Mouse (Mus musculus) kidney, postnatal 0 days (tissue): ENCODE results near the gene Cdkn2aipnl. TPM values are rescaled to one million over a fixed set of nuclear protein-coding genes. Genes with fewer than 3 reads are reported as not detected.

ENCODE experiments used
- ATAC-seq: fragments of 200-750 bp; cut with Nextera tagmentation; replicated peaks from 2 replicates; pipeline ENCODE4 v1.8.0; 2017; ENCODE audit warnings: low read depth, moderate number of reproducible peaks, moderate TSS enrichment, moderate library complexity; ENCODE audit not compliant: low FRiP score
- DNase-seq: peaks from one replicate; pipeline ENCODE4 v3.0.0-alpha.2; 2016; ENCODE audit warnings: low spot score
- H3K27ac ChIP-seq: fragments of 300-500 bp; sonication (generic); 2 replicates; pipeline ENCODE4 v1.5.1; 2014; ENCODE audit warnings: mild to moderate bottlenecking
- H3K27me3 ChIP-seq: fragments of 300-500 bp; sonication (generic); 2 replicates; pipeline ENCODE4 v1.6.1; 2014; ENCODE audit warnings: low read length, mixed read lengths; ENCODE audit not compliant: insufficient read depth
- H3K36me3 ChIP-seq: fragments of 300-500 bp; sonication (generic); 2 replicates; pipeline ENCODE4 v1.6.1; 2014; ENCODE audit warnings: low read length, mixed read lengths; ENCODE audit not compliant: insufficient read depth
- H3K4me1 ChIP-seq: fragments of 300-500 bp; sonication (generic); replicated peaks from 2 replicates; pipeline ENCODE4 v1.6.1; 2014; ENCODE audit warnings: antibody characterized with exemption, low read length, mixed read lengths; ENCODE audit not compliant: insufficient read depth
- H3K4me2 ChIP-seq: fragments of 300-500 bp; sonication (generic); 2 replicates; pipeline ENCODE4 v1.6.1; 2014; ENCODE audit warnings: mild to moderate bottlenecking, low read length, moderate library complexity, mixed read lengths
- H3K4me3 ChIP-seq: fragments of 300-500 bp; sonication (generic); replicated peaks from 2 replicates; pipeline ENCODE4 v1.5.1; 2014; ENCODE audit warnings: low read depth, low read length
- H3K9ac ChIP-seq: fragments of 300-500 bp; sonication (generic); 2 replicates; pipeline ENCODE4 v1.6.1; 2014; ENCODE audit warnings: low read depth, low read length
- H3K9me3 ChIP-seq: fragments of 300-500 bp; sonication (generic); replicated peaks from 2 replicates; pipeline ENCODE4 v1.6.1; 2016; ENCODE audit warnings: low read length, inconsistent platforms, mixed read lengths
- CTCF ChIP-seq: IDR thresholded peaks from 2 replicates; pipeline ENCODE4 v1.5.1; 2016; ENCODE audit warnings: antibody characterized with exemption, low read depth, mild to moderate bottlenecking, moderate library complexity
- WGBS: fragments of 180-500 bp; shearing (Covaris S2); extraction: QIAGEN DNeasy Blood & Tissue Kit; methylation state at CpG from one replicate; pipeline ENCODE4 v1.1.7; 2014; 5-methylcytosine and 5-hydroxymethylcytosine counted together
- polyA plus RNA-seq: library from polyadenylated mRNA; unstranded; fragments of >200 nt; fragmentation: Nextera tagmentation; extraction: Ambion mirVana; gene quantifications from 2 replicates; pipeline ENCODE4 v1.2.1, GENCODE M21; 2015

The Cdkn2aipnl gene
- polyA plus RNA-seq, 1 experiment from 2014 or later = 70.8 TPM

- H3K9me3 ChIP-seq = no peaks in the 10 kb centered on the region
- no peak overlapping the region for H3K4me3 ChIP-seq
- H3K4me2 ChIP-seq = no peak overlapping the region
- no peak for DNase-seq
- H3K27ac ChIP-seq = no peak overlapping the region
- no peak overlapping the region for H3K9ac ChIP-seq
- no peak for TF ChIP-seq CTCF
- no peak for ATAC-seq
- WGBS = 81% methylated on average over 5 of the region's 5 CpGs
- H3K27me3 ChIP-seq = no peaks in the 10 kb centered on the region
- no peaks in the 10 kb centered on the region for H3K4me1 ChIP-seq
- H3K36me3 ChIP-seq = peaks cover 9% of the 10 kb centered on the region; the same call in 1 of the 2 replicates
Measured at GRCm38 (mm10) chr11:51966651-51967050, 810 bp upstream of the Cdkn2aipnl start.

- no peak overlapping the region for H3K27ac ChIP-seq
- WGBS = 92% methylated on average over 9 of the region's 9 CpGs
- no peak for DNase-seq
Measured at GRCm38 (mm10) chr11:51968896-51969295, 1.4 kb downstream of the Cdkn2aipnl start.

DNA sequence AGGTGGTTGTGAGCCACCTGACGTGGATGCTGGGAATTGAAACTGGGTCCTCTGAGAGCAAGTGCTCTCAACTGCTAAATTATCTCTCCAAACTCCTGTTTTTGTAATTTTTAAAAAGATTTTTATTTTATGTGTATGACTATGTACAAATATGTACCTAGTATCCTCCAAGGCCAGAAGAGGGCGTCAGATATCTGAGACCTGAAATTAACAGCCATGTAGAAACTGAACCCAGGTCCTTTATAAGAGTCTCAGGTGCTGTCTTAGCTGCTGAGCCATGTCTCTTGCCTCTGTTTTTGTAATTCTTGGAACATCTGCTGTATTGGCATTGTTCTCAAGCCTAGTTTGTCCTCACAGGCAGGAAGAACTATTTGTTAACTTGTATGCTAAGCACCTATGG, 2.0 kb downstream of the Cdkn2aipnl start:
- TF ChIP-seq CTCF = peak; percentile 19; the same call in 1 of the 2 replicates
- no peak overlapping the region for H3K27ac ChIP-seq
- H3K4me1 ChIP-seq = no peaks in the 10 kb centered on the region
- ATAC-seq (no peak), DNase-seq (no peak)
- no peak overlapping the region for H3K9ac ChIP-seq
- H3K36me3 ChIP-seq = peaks cover 21% of the 10 kb centered on the region
- H3K9me3 ChIP-seq = no peaks in the 10 kb centered on the region
- H3K27me3 ChIP-seq = no peaks in the 10 kb centered on the region
- no peak overlapping the region for H3K4me3 ChIP-seq
- WGBS = 91% methylated on average over 2 of the region's 2 CpGs
- no peak overlapping the region for H3K4me2 ChIP-seq

More at GRCm38 (mm10) chr11:51968896-51969295, 1.4 kb downstream of the Cdkn2aipnl start:
- Histone ChIP-seq H3K36me3 (peaks cover 19% of the 10 kb centered on the region; the same call in 1 of the 2 replicates), H3K4me1 (no peaks in the 10 kb centered on the region), H3K27me3 (no peaks in the 10 kb centered on the region), H3K4me2 (no peak overlapping the region), H3K4me3 (no peak overlapping the region), H3K9me3 (no peaks in the 10 kb centered on the region), H3K9ac (no peak overlapping the region)
- no peak for TF ChIP-seq CTCF
- ATAC-seq = no peak

GRCm38 (mm10) chr11:51971644-51972043, 4.2 kb downstream of the Cdkn2aipnl start:
- no peak for DNase-seq
- TF ChIP-seq CTCF = no peak
- H3K27ac ChIP-seq = no peak overlapping the region
- H3K4me1 ChIP-seq = no peaks in the 10 kb centered on the region
- H3K9ac ChIP-seq = no peak overlapping the region
- H3K9me3 ChIP-seq = no peaks in the 10 kb centered on the region
- peaks cover 23% of the 10 kb centered on the region for H3K36me3 ChIP-seq
- WGBS = 93% methylated on average over 6 of the region's 6 CpGs
- H3K27me3 ChIP-seq = no peaks in the 10 kb centered on the region
- no peak overlapping the region for H3K4me3 ChIP-seq
- no peak for ATAC-seq
- no peak overlapping the region for H3K4me2 ChIP-seq

- Histone ChIP-seq H3K9ac (peak overlapping the region; percentile 89), H3K4me3 (peak overlapping the region; percentile 95), H3K4me2 (peak overlapping the region; percentile 56), H3K4me1 (peaks cover 6% of the 10 kb centered on the region; the same call in 1 of the 2 replicates), H3K27me3 (no peaks in the 10 kb centered on the region), H3K36me3 (peaks cover 20% of the 10 kb centered on the region; the same call in 1 of the 2 replicates), H3K27ac (peak overlapping the region; percentile 97), H3K9me3 (no peaks in the 10 kb centered on the region)
- 0 out of 2 replicates have a peak, but pooled peaks have one; percentile 3 for TF ChIP-seq CTCF
- WGBS = 0% methylated on average over 29 of the region's 29 CpGs
- ATAC-seq (peak; percentile 26), DNase-seq (peak; percentile 77)
Measured at GRCm38 (mm10) chr11:51999611-52000289, 32.3 kb downstream of the Cdkn2aipnl start.

GRCm38 (mm10) chr11:52000290-52000962, 33.0 kb downstream of the Cdkn2aipnl start, which contains the start of gene Ube2b:
Gene Ube2b, minus strand, starts transcription at chr11:52000762.
- H3K36me3 ChIP-seq = peaks cover 17% of the 10 kb centered on the region; the same call in 1 of the 2 replicates
- H3K4me2 ChIP-seq = peak within 1 kb of the TSS; percentile 56
- H3K9me3 ChIP-seq = no peaks in the 10 kb centered on the region
- under 1% methylated on average over 50 of the region's 63 CpGs for WGBS
- peak within 1 kb of the TSS; percentile 95 for H3K4me3 ChIP-seq
- H3K9ac ChIP-seq = peak within 1 kb of the TSS; percentile 89
- H3K4me1 ChIP-seq = peaks cover 6% of the 10 kb centered on the region; the same call in 1 of the 2 replicates
- no peak for TF ChIP-seq CTCF
- peak; percentile 99 for DNase-seq
- ATAC-seq = peak; percentile 77
- H3K27me3 ChIP-seq = no peaks in the 10 kb centered on the region
- H3K27ac ChIP-seq = peak within 1 kb of the TSS; percentile 97
